Mouse (Mus musculus) heart, postnatal 10 days (tissue): ENCODE results near the gene Ick. TPM values are rescaled to one million over a fixed set of nuclear protein-coding genes. Genes with fewer than 3 reads are reported as not detected.
"Not testable (repeated sequence)": the region's sequence is repeated elsewhere in the genome, so short reads cannot be mapped to it uniquely, and the experiment has no call there.

Experiments used
- DNase-seq, 2 experiments: peaks; one replicate each; pipeline ENCODE4 v3.0.0; 2021
- intact Hi-C: fragments of 180-260 bp; cut with DNase I; formaldehyde crosslinking; loops from one replicate; pipeline ENCODE4 v1.15.1; 2025
- total RNA-seq, 2 experiments: library from RNA; stranded (reverse); gene quantifications; 2 replicates each; pipeline ENCODE4 v1.2.3; 2021

The Ick gene
- total RNA-seq, 2 experiments from 2014 or later = 21.5 to 23.0 TPM

- DNase-seq = peak; percentile 70 to 75
Measured at GRCm38 (mm10) chr9:78139463-78139862, 30.5 kb downstream of the Ick start.

GRCm38 (mm10) chr9:78146099-78146498 lies 37.1 kb downstream of the Ick start:
- intact Hi-C loops = no loop called here
- DNase-seq = no peak

More at GRCm38 (mm10) chr9:78139463-78139862, 30.5 kb downstream of the Ick start:
- intact Hi-C loops = no loop called here

- intact Hi-C loops = no loop called here
- no peak for DNase-seq
Measured at GRCm38 (mm10) chr9:78146627-78147026, 37.6 kb downstream of the Ick start.

- intact Hi-C loops = no loop called here
- DNase-seq = no peak
Measured at GRCm38 (mm10) chr9:78148149-78148548, 39.2 kb downstream of the Ick start.

- DNase-seq, intact Hi-C loops: not testable (repeated sequence)
Measured at GRCm38 (mm10) chr9:78149770-78150169, 40.8 kb downstream of the Ick start.

GRCm38 (mm10) chr9:78154211-78154977 lies 45.4 kb downstream of the Ick start:
- intact Hi-C loops = no loop called here
- no peak for DNase-seq

- DNase-seq = no peak
- intact Hi-C loops = no loop called here
Measured at GRCm38 (mm10) chr9:78157221-78157620, 48.2 kb downstream of the Ick start.

- DNase-seq = no peak
- intact Hi-C loops = no loop called here
Measured at GRCm38 (mm10) chr9:78163291-78163690, 54.3 kb downstream of the Ick start.

GRCm38 (mm10) chr9:78164741-78165140 lies 55.7 kb downstream of the Ick start:
- intact Hi-C loops = no loop called here
- no peak for DNase-seq

GRCm38 (mm10) chr9:78165454-78165853 lies 56.5 kb downstream of the Ick start:
- no peak for DNase-seq
- intact Hi-C loops = no loop called here

- peak in 1 of 2 experiments; percentile 27 for DNase-seq
- intact Hi-C loops = no loop called here
Measured at GRCm38 (mm10) chr9:78166694-78167452, 57.9 kb downstream of the Ick start.

GRCm38 (mm10) chr9:78167453-78167969 lies 58.5 kb downstream of the Ick start:
- intact Hi-C loops = no loop called here

GRCm38 (mm10) chr9:78168864-78169263 lies 59.9 kb downstream of the Ick start:
- intact Hi-C loops = no loop called here
- DNase-seq = no peak

More at GRCm38 (mm10) chr9:78167453-78167969, 58.5 kb downstream of the Ick start:
- DNase-seq = no peak

GRCm38 (mm10) chr9:78174016-78174415 lies 65.0 kb downstream of the Ick start:
- intact Hi-C loops = no loop called here
- DNase-seq = no peak

- intact Hi-C loops = loop anchor here (1.0 kb wide), 1 partner anchor 62 kb away; no protein-coding TSS in a partner anchor
- not testable (repeated sequence) for DNase-seq
Measured at GRCm38 (mm10) chr9:78174925-78175276, 65.9 kb downstream of the Ick start.

- DNase-seq = peak; percentile 96
Measured at GRCm38 (mm10) chr9:78175277-78176200, 66.5 kb downstream of the Ick start.

GRCm38 (mm10) chr9:78176201-78176727 lies 67.3 kb downstream of the Ick start:
- intact Hi-C loops = loop anchor here (2.0 kb wide), 1 partner anchor 17 kb away; no protein-coding TSS in a partner anchor
- DNase-seq = peak; percentile 73 to 78

More at GRCm38 (mm10) chr9:78175277-78176200, 66.5 kb downstream of the Ick start:
- intact Hi-C loops = loop anchor here (1.0 to 2.0 kb wide), 2 partner anchors 17 to 62 kb away; no protein-coding TSS in a partner anchor

- peak in 1 of 2 experiments; percentile 29 for DNase-seq
- intact Hi-C loops = loop anchor here (2.0 kb wide), 1 partner anchor 16 kb away; no protein-coding TSS in a partner anchor
Measured at GRCm38 (mm10) chr9:78176831-78177230, 67.8 kb downstream of the Ick start.

- intact Hi-C loops = no loop called here
Measured at GRCm38 (mm10) chr9:78178197-78178596, 69.2 kb downstream of the Ick start.

GRCm38 (mm10) chr9:78179071-78179470 lies 70.1 kb downstream of the Ick start:
- intact Hi-C loops = no loop called here
- no peak for DNase-seq

More at GRCm38 (mm10) chr9:78178197-78178596, 69.2 kb downstream of the Ick start:
- no peak for DNase-seq
